Mouse (Mus musculus): ENCODE measurements at regions not wholly inside any gene's neighbourhood (a gene's known extent, or its start where the extent isn't known, plus 50 kb on each side); places are given as distances from the start of the nearest gene placed in this dataset.

DNA sequence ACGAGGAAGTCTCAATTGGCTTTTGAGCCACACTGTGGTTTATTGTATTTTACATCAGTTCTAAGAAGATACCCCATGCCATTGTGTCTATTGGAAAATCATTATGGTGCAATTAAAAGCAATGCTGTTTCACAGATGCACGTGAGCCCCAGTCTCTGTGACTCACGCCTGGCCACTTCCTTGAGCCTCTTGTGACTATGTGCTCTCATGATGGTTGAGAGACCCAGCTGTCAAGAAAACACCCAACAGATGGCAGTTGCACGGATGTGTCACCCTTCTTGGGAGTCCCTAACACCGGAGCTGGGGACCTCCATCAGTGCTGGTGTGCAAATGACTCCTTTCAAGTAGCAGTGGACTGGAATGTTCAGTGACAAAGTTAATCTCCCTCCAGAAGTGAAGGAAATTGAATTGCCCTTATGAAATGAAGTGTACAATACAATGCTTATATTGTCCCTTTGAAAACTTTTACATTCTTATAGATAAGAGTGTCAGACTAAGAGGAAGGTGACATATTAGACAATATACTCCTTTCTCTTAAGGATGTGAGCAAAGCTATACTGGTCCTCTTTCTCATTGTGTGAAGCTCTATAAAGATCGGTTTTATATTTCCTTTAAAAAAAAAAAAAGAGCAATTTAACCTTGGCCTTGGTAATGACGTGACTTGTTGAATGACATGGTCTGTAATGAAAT is 348.5 kb upstream of the Adgrl2 start:
- H3K9ac ChIP-seq, result no peak overlapping the region
- H3K27me3 ChIP-seq (replicated peaks), result no peaks in the 10 kb centered on the region
- no peaks in the 10 kb centered on the region for H3K9me3 ChIP-seq
- no peak overlapping the region for H3K27ac ChIP-seq
- 65% methylated on average over 7 of the region's 7 CpGs for WGBS
- ATAC-seq, result peak; percentile 70
- no peak overlapping the region for H3K4me3 ChIP-seq (replicated peaks)
- no peaks in the 10 kb centered on the region for H3K36me3 ChIP-seq
- H3K4me1 ChIP-seq (replicated peaks), result 0 out of 2 replicates have a peak, but pooled peaks cover 2% of the 10 kb centered on the region
- H3K4me2 ChIP-seq (replicated peaks), result no peak overlapping the region

DNA sequence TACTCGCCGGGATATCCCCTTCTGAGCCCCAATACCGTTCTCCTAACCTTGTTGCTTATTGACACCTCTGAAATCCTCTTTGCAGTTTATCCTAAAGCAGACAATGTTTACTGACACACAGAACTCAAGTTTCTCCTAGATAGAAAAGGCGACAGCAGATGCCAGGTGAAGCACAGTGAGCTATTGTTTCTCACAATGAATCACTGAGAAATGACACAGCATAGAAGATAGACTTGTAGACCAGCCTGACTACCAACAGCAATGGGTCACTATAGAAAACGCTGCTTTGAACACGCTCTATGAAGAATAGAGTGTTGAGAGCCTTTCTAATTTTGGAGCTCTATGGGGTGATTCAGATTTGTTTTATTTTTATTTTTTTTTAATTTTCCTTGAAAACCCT is 344.9 kb upstream of the Adgrl2 start:
- 80% methylated on average over 6 of the region's 6 CpGs for WGBS
- 0 out of 2 replicates have a peak, but pooled peaks cover 2% of the 10 kb centered on the region for H3K4me1 ChIP-seq (replicated peaks)
- no peaks in the 10 kb centered on the region for H3K27me3 ChIP-seq (replicated peaks)
- no peak overlapping the region for H3K9ac ChIP-seq
- no peak overlapping the region for H3K4me2 ChIP-seq (replicated peaks)
- H3K9me3 ChIP-seq, result no peaks in the 10 kb centered on the region
- no peak for ATAC-seq
- H3K27ac ChIP-seq, result no peak overlapping the region
- no peaks in the 10 kb centered on the region for H3K36me3 ChIP-seq
- no peak overlapping the region for H3K4me3 ChIP-seq (replicated peaks)

GRCm38 (mm10) chr3:149333607-149334006 is 343.3 kb upstream of the Adgrl2 start:
- 66% methylated on average over 5 of the region's 5 CpGs for WGBS
- no peak overlapping the region for H3K27ac ChIP-seq
- H3K9me3 ChIP-seq, result no peaks in the 10 kb centered on the region
- H3K4me1 ChIP-seq (replicated peaks), result no peaks in the 10 kb centered on the region
- no peaks in the 10 kb centered on the region for H3K36me3 ChIP-seq
- H3K4me2 ChIP-seq (replicated peaks), result no peak overlapping the region
- H3K4me3 ChIP-seq (replicated peaks), result no peak overlapping the region
- no peak overlapping the region for H3K9ac ChIP-seq
- no peak for ATAC-seq
- H3K27me3 ChIP-seq (replicated peaks), result no peaks in the 10 kb centered on the region

GRCm38 (mm10) chr3:149333131-149333530 is 342.8 kb upstream of the Adgrl2 start:
- 52% methylated on average over 10 of the region's 10 CpGs for WGBS
- no peak for ATAC-seq
- Histone ChIP-seq H3K9me3 (no peaks in the 10 kb centered on the region), H3K36me3 (no peaks in the 10 kb centered on the region), H3K4me3 (replicated peaks) (no peak overlapping the region), H3K4me1 (replicated peaks) (no peaks in the 10 kb centered on the region), H3K4me2 (replicated peaks) (no peak overlapping the region), H3K27me3 (replicated peaks) (no peaks in the 10 kb centered on the region), H3K27ac (no peak overlapping the region), H3K9ac (no peak overlapping the region)

DNA sequence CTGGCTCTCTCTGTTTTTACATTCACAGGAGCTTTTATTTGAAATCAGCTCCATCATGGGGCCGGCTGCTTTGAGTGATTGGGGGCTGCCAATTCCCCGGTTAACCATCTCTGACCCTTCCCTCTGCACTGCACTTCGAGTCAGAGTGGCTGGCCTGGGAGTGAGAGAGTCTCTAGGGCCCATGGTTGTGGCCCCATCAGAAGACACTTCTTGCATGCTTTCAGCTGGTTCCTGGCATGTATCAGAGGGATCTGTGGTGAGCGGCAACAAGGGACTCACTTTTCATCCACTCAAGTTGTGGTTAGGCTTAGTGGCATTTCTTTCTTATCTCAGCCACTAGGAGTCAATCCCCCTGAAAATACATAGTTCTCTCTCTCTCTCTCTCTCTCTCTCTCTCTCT is 341.8 kb upstream of the Adgrl2 start:
- ATAC-seq, result no peak
- H3K36me3 ChIP-seq, result no peaks in the 10 kb centered on the region

DNA sequence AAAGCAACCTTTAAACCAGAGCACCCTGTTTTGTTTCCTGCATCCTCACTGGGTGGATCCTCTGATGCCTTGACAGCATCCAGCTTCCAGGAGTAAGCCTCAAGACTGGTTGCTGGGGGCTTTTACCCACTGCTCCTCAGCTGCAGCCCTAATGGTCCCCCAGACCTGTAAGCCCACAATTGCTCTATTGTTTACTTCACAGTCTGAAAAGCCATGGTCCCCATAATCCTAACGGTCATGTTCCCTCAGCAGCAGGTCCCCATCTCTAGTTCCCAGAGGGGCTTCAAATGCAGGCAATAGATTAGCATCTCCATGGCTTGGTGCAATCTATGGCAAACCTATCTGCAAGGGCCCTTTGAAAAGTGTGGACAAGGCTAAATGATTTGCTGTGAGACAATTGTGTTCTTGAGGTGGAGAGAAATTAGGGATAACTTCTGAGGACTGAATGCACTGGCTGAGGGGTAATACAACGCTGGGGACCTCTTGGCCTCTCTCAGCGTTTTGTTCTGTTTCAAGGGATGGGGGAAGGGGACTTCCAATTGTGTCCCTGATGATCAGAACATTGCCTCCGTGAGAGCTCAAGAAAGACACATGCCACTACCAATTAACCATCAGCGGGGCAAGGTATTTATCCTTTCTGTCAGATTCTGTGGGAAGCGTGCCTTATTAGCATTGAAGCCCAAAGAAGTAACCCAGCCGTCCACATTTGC is 341.1 kb upstream of the Adgrl2 start:
- WGBS, result 65% methylated on average over 7 of the region's 7 CpGs
- no peak overlapping the region for H3K4me3 ChIP-seq (replicated peaks)
- no peaks in the 10 kb centered on the region for H3K27me3 ChIP-seq (replicated peaks)
- H3K9ac ChIP-seq, result no peak overlapping the region
- no peak for ATAC-seq
- no peaks in the 10 kb centered on the region for H3K4me1 ChIP-seq (replicated peaks)
- H3K27ac ChIP-seq, result no peak overlapping the region
- no peaks in the 10 kb centered on the region for H3K9me3 ChIP-seq
- H3K4me2 ChIP-seq (replicated peaks), result no peak overlapping the region
- no peaks in the 10 kb centered on the region for H3K36me3 ChIP-seq

More for the DNA sequence above, 341.8 kb upstream of the Adgrl2 start:
- Histone ChIP-seq H3K4me2 (replicated peaks) (no peak overlapping the region), H3K9ac (no peak overlapping the region), H3K9me3 (no peaks in the 10 kb centered on the region), H3K4me1 (replicated peaks) (no peaks in the 10 kb centered on the region), H3K4me3 (replicated peaks) (no peak overlapping the region), H3K27me3 (replicated peaks) (no peaks in the 10 kb centered on the region), H3K27ac (no peak overlapping the region)
- 32% methylated on average over 4 of the region's 4 CpGs for WGBS

DNA sequence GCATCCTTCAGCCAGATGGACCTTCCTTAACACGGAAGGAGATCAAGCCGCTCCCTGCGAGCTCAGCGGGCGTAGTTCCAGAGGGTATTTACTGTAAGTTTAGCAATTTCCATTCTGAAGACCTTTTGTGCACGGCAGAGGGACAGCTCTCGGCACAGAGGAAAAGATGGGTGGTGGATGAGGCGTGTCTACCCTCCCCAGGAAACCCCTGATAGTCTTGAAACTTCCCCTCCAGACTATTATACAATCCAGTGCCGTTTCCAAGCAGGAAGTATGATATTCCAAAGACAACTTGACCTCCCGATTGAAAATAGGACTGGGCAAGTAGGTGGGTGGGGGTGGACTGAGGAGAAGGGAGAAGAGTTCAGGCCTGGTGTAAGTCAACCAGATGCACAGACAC is 340.4 kb upstream of the Adgrl2 start:
- 63% methylated on average over 10 of the region's 10 CpGs for WGBS
- H3K27ac ChIP-seq, result no peak overlapping the region
- no peak for ATAC-seq

DNA sequence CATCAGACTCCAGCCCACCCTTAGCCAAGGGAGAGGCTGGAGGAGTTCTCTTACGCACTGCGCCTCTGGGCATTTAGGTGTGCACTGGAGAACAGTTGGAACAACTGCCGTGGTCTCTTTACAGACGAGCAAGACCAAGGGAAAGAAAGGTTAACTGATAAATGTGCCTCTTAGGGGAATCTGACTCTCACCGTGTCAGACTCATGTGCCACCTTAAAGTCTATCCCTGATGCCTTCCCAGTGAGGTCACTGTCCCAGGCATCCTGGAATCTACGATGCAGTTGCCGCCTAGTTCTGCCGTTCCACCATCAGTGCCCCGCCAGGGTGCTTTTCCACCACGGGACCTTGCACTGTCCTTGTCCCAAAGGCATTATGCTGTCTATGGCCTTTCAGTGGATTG is 339.7 kb upstream of the Adgrl2 start:
- Histone ChIP-seq H3K4me3 (replicated peaks) (no peak overlapping the region), H3K27me3 (replicated peaks) (no peaks in the 10 kb centered on the region), H3K4me1 (replicated peaks) (no peaks in the 10 kb centered on the region), H3K9ac (no peak overlapping the region), H3K36me3 (no peaks in the 10 kb centered on the region), H3K9me3 (no peaks in the 10 kb centered on the region), H3K4me2 (replicated peaks) (no peak overlapping the region), H3K27ac (no peak overlapping the region)
- 86% methylated on average over 10 of the region's 10 CpGs for WGBS
- no peak for ATAC-seq

More for the DNA sequence above, 340.4 kb upstream of the Adgrl2 start:
- H3K27me3 ChIP-seq (replicated peaks), result no peaks in the 10 kb centered on the region
- no peak overlapping the region for H3K4me2 ChIP-seq (replicated peaks)
- no peak overlapping the region for H3K9ac ChIP-seq
- H3K9me3 ChIP-seq, result no peaks in the 10 kb centered on the region
- H3K4me1 ChIP-seq (replicated peaks), result no peaks in the 10 kb centered on the region
- H3K4me3 ChIP-seq (replicated peaks), result no peak overlapping the region
- no peaks in the 10 kb centered on the region for H3K36me3 ChIP-seq

DNA sequence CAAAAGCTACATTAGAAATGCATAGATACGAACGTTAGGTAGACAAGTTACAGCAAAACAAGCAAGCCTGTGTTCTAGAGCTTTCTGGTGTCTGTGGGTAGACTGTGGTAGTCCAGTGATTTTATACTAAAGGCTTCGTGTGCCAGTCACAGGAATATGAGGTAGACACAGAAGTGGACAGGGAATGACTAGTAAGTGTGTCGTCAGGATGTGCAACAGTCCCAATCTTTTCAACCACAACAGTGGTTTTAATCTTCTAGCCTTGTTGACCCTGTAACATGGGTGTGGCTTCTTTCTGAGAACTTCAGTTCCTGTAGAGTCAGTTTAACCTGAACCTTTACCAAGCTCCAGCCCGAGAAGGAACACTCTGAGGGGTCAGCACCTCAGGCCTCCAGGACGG is 339.3 kb upstream of the Adgrl2 start:
- H3K9ac ChIP-seq, result no peak overlapping the region
- H3K4me1 ChIP-seq (replicated peaks), result no peaks in the 10 kb centered on the region
- ATAC-seq, result no peak
- WGBS, result 78% methylated on average over 6 of the region's 6 CpGs
- no peak overlapping the region for H3K4me2 ChIP-seq (replicated peaks)
- no peaks in the 10 kb centered on the region for H3K27me3 ChIP-seq (replicated peaks)
- no peak overlapping the region for H3K27ac ChIP-seq
- H3K4me3 ChIP-seq (replicated peaks), result no peak overlapping the region
- H3K36me3 ChIP-seq, result no peaks in the 10 kb centered on the region
- H3K9me3 ChIP-seq, result no peaks in the 10 kb centered on the region

- no peaks in the 10 kb centered on the region for H3K27me3 ChIP-seq (replicated peaks)
- H3K9me3 ChIP-seq, result no peaks in the 10 kb centered on the region
- no peak overlapping the region for H3K9ac ChIP-seq
- H3K36me3 ChIP-seq, result no peaks in the 10 kb centered on the region
- H3K4me2 ChIP-seq (replicated peaks), result no peak overlapping the region
- H3K4me3 ChIP-seq (replicated peaks), result no peak overlapping the region
- WGBS, result 42% methylated on average over 5 of the region's 5 CpGs
- no peaks in the 10 kb centered on the region for H3K4me1 ChIP-seq (replicated peaks)
- peak; percentile 56; the same call in 1 of the 2 replicates for ATAC-seq
- no peak overlapping the region for H3K27ac ChIP-seq
These were observed 336.3 kb upstream of the Adgrl2 start for GRCm38 (mm10) chr3:149326664-149327063.

- no peaks in the 10 kb centered on the region for H3K36me3 ChIP-seq
- no peaks in the 10 kb centered on the region for H3K9me3 ChIP-seq
- no peak overlapping the region for H3K27ac ChIP-seq
- H3K9ac ChIP-seq, result no peak overlapping the region
- H3K4me1 ChIP-seq (replicated peaks), result no peaks in the 10 kb centered on the region
- H3K27me3 ChIP-seq (replicated peaks), result no peaks in the 10 kb centered on the region
- WGBS, result 79% methylated on average over 2 of the region's 2 CpGs
- no peak overlapping the region for H3K4me2 ChIP-seq (replicated peaks)
- no peak overlapping the region for H3K4me3 ChIP-seq (replicated peaks)
- no peak for ATAC-seq
These were observed 333.7 kb upstream of the Adgrl2 start for GRCm38 (mm10) chr3:149324088-149324487.

DNA sequence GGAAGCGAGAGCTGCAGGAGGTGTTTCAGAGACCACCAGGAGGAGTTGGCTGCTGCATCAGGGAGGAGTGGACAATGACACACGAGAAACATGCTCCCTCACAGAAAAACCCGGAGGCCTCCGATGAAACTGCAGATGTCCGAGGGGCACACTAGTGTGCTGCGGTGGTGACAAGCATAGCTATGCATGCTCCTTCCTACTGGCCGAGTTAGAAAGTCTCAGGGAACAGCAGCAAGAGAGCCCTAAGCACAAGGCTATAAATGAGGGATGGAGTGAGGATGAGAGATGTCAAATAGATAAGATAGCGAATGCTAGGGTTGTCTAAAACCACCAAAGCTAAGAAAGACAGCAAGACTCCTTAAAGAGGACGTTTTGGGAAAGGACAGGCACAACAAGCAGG is 328.4 kb upstream of the Adgrl2 start:
- WGBS, result 61% methylated on average over 9 of the region's 9 CpGs
- Histone ChIP-seq H3K9me3 (no peaks in the 10 kb centered on the region), H3K9ac (no peak overlapping the region), H3K27me3 (replicated peaks) (no peaks in the 10 kb centered on the region), H3K27ac (no peak overlapping the region), H3K4me2 (replicated peaks) (no peak overlapping the region), H3K36me3 (no peaks in the 10 kb centered on the region), H3K4me1 (replicated peaks) (no peaks in the 10 kb centered on the region), H3K4me3 (replicated peaks) (no peak overlapping the region)
- no peak for ATAC-seq

DNA sequence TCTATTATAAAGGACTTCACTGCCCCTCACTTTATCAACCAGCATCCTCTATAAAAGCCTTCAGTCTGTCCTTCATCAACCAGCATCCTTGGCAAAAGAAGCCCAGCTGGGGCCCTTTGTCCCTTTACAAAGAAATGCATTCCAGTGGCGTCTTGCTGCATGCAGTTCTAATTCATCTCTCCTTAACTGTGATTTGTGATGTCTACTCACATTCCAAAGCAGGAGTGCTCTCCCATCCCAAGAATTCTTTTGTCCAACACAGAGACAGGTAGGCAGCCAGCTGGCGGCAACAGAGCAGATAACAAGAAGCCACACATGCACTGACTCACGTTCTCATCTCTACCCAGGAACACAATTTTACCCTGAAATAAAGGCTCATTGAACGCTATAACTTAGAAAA is 323.9 kb upstream of the Adgrl2 start:
- no peak for ATAC-seq
- Histone ChIP-seq H3K4me1 (replicated peaks) (no peaks in the 10 kb centered on the region), H3K9me3 (no peaks in the 10 kb centered on the region), H3K9ac (no peak overlapping the region), H3K27me3 (replicated peaks) (no peaks in the 10 kb centered on the region), H3K4me2 (replicated peaks) (no peak overlapping the region), H3K4me3 (replicated peaks) (no peak overlapping the region), H3K36me3 (no peaks in the 10 kb centered on the region), H3K27ac (no peak overlapping the region)
- WGBS, result 72% methylated on average over 4 of the region's 4 CpGs

Measured in intestine, embryonic 15.5 days (tissue).